Mouse (Mus musculus) lung, postnatal 0 days (tissue): Measurements from ENCODE around the gene Ncbp2.

ENCODE experiments used
- CTCF ChIP-seq: IDR thresholded peaks from 2 replicates; pipeline ENCODE4 v1.5.1; 2016; ENCODE audit warnings: antibody characterized with exemption, mild to moderate bottlenecking
- EP300 ChIP-seq: IDR thresholded peaks from 2 replicates; pipeline ENCODE4 v1.6.1; 2016; ENCODE audit warnings: antibody characterized with exemption, mild to moderate bottlenecking, control low read depth

DNA sequence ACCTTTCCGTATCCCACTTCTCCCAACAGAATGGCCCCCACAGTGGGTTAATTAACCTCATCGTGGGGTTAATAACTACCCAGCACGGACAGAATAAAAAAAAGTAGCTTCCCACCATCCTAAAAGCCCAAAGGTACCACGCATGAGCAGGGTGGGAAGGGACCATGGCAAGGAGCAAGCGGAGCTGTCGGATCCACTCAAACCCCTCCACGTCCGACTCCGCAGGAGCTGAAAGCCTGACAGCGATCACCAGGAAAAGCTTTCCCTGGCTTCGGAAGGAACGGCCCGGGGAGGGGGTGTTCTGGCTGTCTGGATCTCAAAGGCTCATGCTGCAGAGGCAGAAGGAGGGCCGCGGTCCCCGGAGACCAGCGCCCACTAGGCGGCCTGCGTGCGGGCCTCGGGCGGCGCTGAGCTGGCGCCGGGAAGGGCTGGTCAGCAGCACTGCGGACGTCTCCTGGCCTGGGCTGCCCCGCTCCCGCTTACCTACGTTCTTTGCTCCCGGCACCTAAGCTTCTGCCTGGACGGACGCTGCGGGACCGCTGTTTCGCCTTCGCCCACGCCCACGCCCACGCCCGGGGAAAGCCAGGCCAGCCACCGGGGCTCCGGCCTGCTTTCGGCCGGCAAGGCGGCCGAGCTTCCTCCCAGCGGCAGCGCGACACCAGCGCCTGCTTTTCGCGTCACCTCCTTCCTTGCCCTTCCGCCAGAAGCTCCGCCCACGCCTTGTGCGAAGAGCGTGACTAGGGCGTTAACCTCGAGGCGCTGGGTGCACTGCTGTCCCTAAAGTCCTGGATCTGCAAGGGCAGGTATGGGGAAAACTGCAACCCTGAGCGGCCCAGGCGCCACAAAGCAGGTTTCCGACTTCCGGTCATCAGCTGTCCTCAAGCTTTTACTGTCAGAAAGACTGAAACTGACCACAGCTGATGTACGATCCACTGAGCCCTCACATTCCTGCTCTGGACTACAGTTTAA, 54.5 kb downstream of the Ncbp2 start, which contains the start of gene Senp5:
- TF ChIP-seq CTCF (peak; percentile 55; the same call in 1 of the 2 replicates), EP300 (no peak)
